Mouse (Mus musculus): ENCODE results near the gene Vmn1r101. TPM values are rescaled to one million over a fixed set of nuclear protein-coding genes. Genes with fewer than 3 reads are reported as not detected.
"Not testable (repeated sequence)": the region's sequence is repeated elsewhere in the genome, so short reads cannot be mapped to it uniquely, and the experiment has no call there.

Vmn1r101 gene
- polyA plus RNA-seq (2011; ENCODE audit: insufficient read depth, insufficient read length, low read depth, missing spikeins), result not detected in 2 replicates

- not testable (repeated sequence) for H3K27me3 ChIP-seq (ENCODE audit: control insufficient read depth, insufficient read depth, low read length, poor library complexity, severe bottlenecking); H3K27ac ChIP-seq (ENCODE audit: insufficient read depth, low read length); H3K4me1 ChIP-seq (ENCODE audit: control insufficient read depth, insufficient read depth, low read length); H3K36me3 ChIP-seq (ENCODE audit: control insufficient read depth, insufficient read depth, low read length, poor library complexity, severe bottlenecking); H3K9ac ChIP-seq (ENCODE audit: low read depth, poor library complexity, severe bottlenecking); H3K9me3 ChIP-seq (replicated peaks; ENCODE audit: control insufficient read depth, insufficient read depth, low read length, poor library complexity, severe bottlenecking); H3K4me3 ChIP-seq (ENCODE audit: low read depth, low read length)
These were observed at the start of gene Vmn1r101 for GRCm38 (mm10) chr7:20442493-20442892. Gene Vmn1r101, minus strand, starts transcription at chr7:20442593.

- H3K4me3 ChIP-seq (ENCODE audit: low read depth, low read length); H3K36me3 ChIP-seq (ENCODE audit: control insufficient read depth, insufficient read depth, low read length, poor library complexity, severe bottlenecking); H3K4me1 ChIP-seq (ENCODE audit: control insufficient read depth, insufficient read depth, low read length); H3K27ac ChIP-seq (ENCODE audit: insufficient read depth, low read length); H3K9me3 ChIP-seq (replicated peaks; ENCODE audit: control insufficient read depth, insufficient read depth, low read length, poor library complexity, severe bottlenecking); H3K27me3 ChIP-seq (ENCODE audit: control insufficient read depth, insufficient read depth, low read length, poor library complexity, severe bottlenecking); H3K9ac ChIP-seq (ENCODE audit: low read depth, poor library complexity, severe bottlenecking): not testable (repeated sequence)
These were observed 32.4 kb upstream of the Vmn1r101 start, which contains the start of gene Gm10670 for GRCm38 (mm10) chr7:20474825-20475224. Gene Gm10670, minus strand, starts transcription at chr7:20474925.

GRCm38 (mm10) chr7:20417642-20418041, 24.8 kb downstream of the Vmn1r101 start, which contains the start of gene Vmn1r100:
Gene Vmn1r100, plus strand, starts transcription at chr7:20417942.
- not testable (repeated sequence) for H3K4me1 ChIP-seq (ENCODE audit: control insufficient read depth, insufficient read depth, low read length); H3K9ac ChIP-seq (ENCODE audit: low read depth, poor library complexity, severe bottlenecking); H3K4me3 ChIP-seq (ENCODE audit: low read depth, low read length); H3K36me3 ChIP-seq (ENCODE audit: control insufficient read depth, insufficient read depth, low read length, poor library complexity, severe bottlenecking); H3K27me3 ChIP-seq (ENCODE audit: control insufficient read depth, insufficient read depth, low read length, poor library complexity, severe bottlenecking); H3K9me3 ChIP-seq (replicated peaks; ENCODE audit: control insufficient read depth, insufficient read depth, low read length, poor library complexity, severe bottlenecking); H3K27ac ChIP-seq (ENCODE audit: insufficient read depth, low read length)

Other genes starting within 250 kb of the Vmn1r101 start
- not detected in 2 replicates for gene Vmn1r95, start 248.9 kb downstream of the Vmn1r101 start, polyA plus RNA-seq (2011; ENCODE audit: insufficient read depth, insufficient read length, low read depth, missing spikeins)
- not detected in 2 replicates for gene Gm6164, start 237.0 kb downstream of the Vmn1r101 start, polyA plus RNA-seq (2011; ENCODE audit: insufficient read depth, insufficient read length, low read depth, missing spikeins)
- not detected in 2 replicates for gene Gm4498, start 208.8 kb downstream of the Vmn1r101 start, polyA plus RNA-seq (2011; ENCODE audit: insufficient read depth, insufficient read length, low read depth, missing spikeins)
- not detected in 2 replicates for gene Gm5890, start 179.8 kb downstream of the Vmn1r101 start, polyA plus RNA-seq (2011; ENCODE audit: insufficient read depth, insufficient read length, low read depth, missing spikeins)
- gene Gm4133, start 108.5 kb downstream of the Vmn1r101 start, polyA plus RNA-seq (2011; ENCODE audit: insufficient read depth, insufficient read length, low read depth, missing spikeins), result not detected in 2 replicates
- not detected in 2 replicates for gene Gm5728, start 67.2 kb downstream of the Vmn1r101 start, polyA plus RNA-seq (2011; ENCODE audit: insufficient read depth, insufficient read length, low read depth, missing spikeins)
- not detected in 2 replicates for gene Vmn1r100, start 24.7 kb downstream of the Vmn1r101 start, polyA plus RNA-seq (2011; ENCODE audit: insufficient read depth, insufficient read length, low read depth, missing spikeins)
- not detected in 2 replicates for gene Gm10670, start 32.3 kb upstream of the Vmn1r101 start, polyA plus RNA-seq (2011; ENCODE audit: insufficient read depth, insufficient read length, low read depth, missing spikeins)
- not detected in 2 replicates for gene Vmn1r103, start 67.9 kb upstream of the Vmn1r101 start, polyA plus RNA-seq (2011; ENCODE audit: insufficient read depth, insufficient read length, low read depth, missing spikeins)
- not detected in 2 replicates for gene Vmn1r104, start 91.2 kb upstream of the Vmn1r101 start, polyA plus RNA-seq (2011; ENCODE audit: insufficient read depth, insufficient read length, low read depth, missing spikeins)
- not detected in 2 replicates for gene Gm5726, start 103.2 kb upstream of the Vmn1r101 start, polyA plus RNA-seq (2011; ENCODE audit: insufficient read depth, insufficient read length, low read depth, missing spikeins)
- gene Gm4141, start 133.6 kb upstream of the Vmn1r101 start, polyA plus RNA-seq (2011; ENCODE audit: insufficient read depth, insufficient read length, low read depth, missing spikeins), result not detected in 2 replicates
- not detected in 2 replicates for gene Gm4513, start 156.4 kb upstream of the Vmn1r101 start, polyA plus RNA-seq (2011; ENCODE audit: insufficient read depth, insufficient read length, low read depth, missing spikeins)
- not detected in 2 replicates for gene Vmn1r107, start 226.3 kb upstream of the Vmn1r101 start, polyA plus RNA-seq (2011; ENCODE audit: insufficient read depth, insufficient read length, low read depth, missing spikeins)

Data from ES-Bruce4 (cell line).